Mouse (Mus musculus) gastrocnemius, adult 8-10 months (tissue): Measurements from ENCODE around the gene 1810009A15Rik. TPM values are rescaled to one million over a fixed set of nuclear protein-coding genes. Genes with fewer than 3 reads are reported as not detected.
"Not testable (repeated sequence)": the region's sequence is repeated elsewhere in the genome, so short reads cannot be mapped to it uniquely, and the experiment has no call there.

Experiments
- DNase-seq, 2 experiments: peaks; one replicate each; pipeline ENCODE4 v3.0.0; 2022; ENCODE audit warnings: low spot score in 2 of 2
- total RNA-seq, 4 experiments: library from RNA; stranded (reverse); gene quantifications; 2 replicates each; pipeline ENCODE4 v1.2.4; 2022

The 1810009A15Rik gene
- total RNA-seq, result 10 to 100 TPM; 13.8 to 16.3 (median 15.9) TPM

GRCm38 (mm10) chr19:8888511-8889385 is at the start of gene 1810009A15Rik, which contains the start of gene Gm49416:
Gene 1810009A15Rik (plus strand): TSS chr19:8888853.
Gene Gm49416 (plus strand): TSS chr19:8888926.
- DNase-seq, result peak; percentile 86 to 91

- DNase-seq, result no peak
Measured at GRCm38 (mm10) chr19:8839103-8839907, 49.3 kb upstream of the 1810009A15Rik start, which contains the start of gene Gng3. Gene Gng3 (minus strand): TSS chr19:8839194.

GRCm38 (mm10) chr19:8839908-8840791 is 48.5 kb upstream of the 1810009A15Rik start:
- DNase-seq, result peak in 1 of 2 experiments; percentile 48

GRCm38 (mm10) chr19:8841012-8841411 is 47.6 kb upstream of the 1810009A15Rik start:
- no peak for DNase-seq

GRCm38 (mm10) chr19:8842961-8843360 is 45.7 kb upstream of the 1810009A15Rik start:
- no peak for DNase-seq

- DNase-seq, result peak; percentile 59 to 61
Measured at GRCm38 (mm10) chr19:8844371-8845129, 44.1 kb upstream of the 1810009A15Rik start.

- no peak for DNase-seq
Measured at GRCm38 (mm10) chr19:8848356-8848755, 40.3 kb upstream of the 1810009A15Rik start.

- DNase-seq, result peak; percentile 58 to 73
Measured at GRCm38 (mm10) chr19:8850402-8850901, 38.2 kb upstream of the 1810009A15Rik start, which contains the start of gene Lrrn4cl. Gene Lrrn4cl (plus strand): TSS chr19:8850768.

- DNase-seq, result no peak
Measured at GRCm38 (mm10) chr19:8851639-8852038, 37.0 kb upstream of the 1810009A15Rik start.

- peak; percentile 67 to 68 for DNase-seq
Measured at GRCm38 (mm10) chr19:8852236-8852928, 36.3 kb upstream of the 1810009A15Rik start.

GRCm38 (mm10) chr19:8853117-8853516 is 35.5 kb upstream of the 1810009A15Rik start:
- DNase-seq, result no peak

- DNase-seq, result no peak
Measured at GRCm38 (mm10) chr19:8857689-8858088, 31.0 kb upstream of the 1810009A15Rik start.

GRCm38 (mm10) chr19:8859018-8859417 is 29.6 kb upstream of the 1810009A15Rik start:
- no peak for DNase-seq

GRCm38 (mm10) chr19:8864265-8864664 is 24.4 kb upstream of the 1810009A15Rik start:
- DNase-seq, result no peak

- DNase-seq, result not testable (repeated sequence)
Measured at GRCm38 (mm10) chr19:8870381-8870780, 18.3 kb upstream of the 1810009A15Rik start.

GRCm38 (mm10) chr19:8870838-8871237 is 17.8 kb upstream of the 1810009A15Rik start:
- DNase-seq, result no peak

GRCm38 (mm10) chr19:8871267-8872186 is 17.1 kb upstream of the 1810009A15Rik start, which contains the start of gene Ubxn1:
Gene Ubxn1 (plus strand): TSS chr19:8871496.
- peak; percentile 95 to 96 for DNase-seq

- DNase-seq, result no peak
Measured at GRCm38 (mm10) chr19:8872266-8872840, 16.3 kb upstream of the 1810009A15Rik start.
